Mouse (Mus musculus) spleen, adult 2 months (tissue): Measurements from ENCODE around the gene Stab2.

Source experiments
- CTCF ChIP-seq: fragments of 200-500 bp; IDR thresholded peaks from 2 replicates; pipeline ENCODE4 v1.5.1; 2011; ENCODE audit warnings: mild to moderate bottlenecking, inconsistent platforms; ENCODE audit not compliant: insufficient read depth, insufficient read length, insufficient replicate concordance; ENCODE audit errors: extremely low read depth
- POLR2A ChIP-seq: fragments of 200-500 bp; IDR thresholded peaks from 2 replicates; pipeline ENCODE4 v1.6.1; 2011; ENCODE audit warnings: low read depth, low read length, inconsistent platforms

DNA sequence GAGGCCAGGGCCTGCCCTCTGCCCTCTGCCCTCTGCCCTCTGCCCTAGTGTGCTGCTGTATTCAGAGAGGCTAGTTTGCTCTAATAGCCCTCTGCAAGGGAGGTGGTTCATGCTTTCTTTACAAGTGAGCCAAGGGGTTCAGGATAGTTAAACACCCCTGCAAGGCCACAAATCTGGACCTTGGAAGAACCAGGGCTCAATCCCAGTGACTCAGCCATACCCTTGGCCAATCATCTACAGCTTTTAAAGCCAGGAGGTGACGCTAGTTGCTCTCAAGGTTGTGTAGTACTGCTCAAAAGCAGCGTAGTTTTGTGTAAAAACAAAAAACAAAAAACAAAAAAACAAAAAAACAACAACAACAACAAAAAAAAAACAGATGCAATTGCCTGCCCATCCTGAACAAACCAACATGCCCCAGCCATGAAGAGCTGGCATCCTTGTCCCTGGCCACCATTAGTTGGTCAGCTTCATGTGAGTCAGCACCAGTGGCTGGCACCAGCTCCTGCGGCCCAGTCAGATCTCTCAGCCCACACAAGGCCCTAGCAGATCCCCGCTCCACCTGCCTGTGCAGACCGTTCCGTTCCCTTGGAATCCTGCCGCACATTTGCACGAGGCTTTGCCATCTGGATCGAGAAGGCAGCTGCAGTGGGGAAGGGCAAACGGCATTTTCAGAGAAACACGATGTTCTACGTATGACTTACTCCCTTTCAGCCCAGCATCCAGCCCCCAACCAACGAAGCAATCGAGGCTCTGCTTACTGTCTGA, 117.5 kb downstream of the Stab2 start:
- TF ChIP-seq CTCF = no peak
- no peak for TF ChIP-seq POLR2A
